Mouse (Mus musculus) embryo, embryonic 11 days (tissue): ENCODE results near the gene Git1.
"Not testable (repeated sequence)": the region's sequence is repeated elsewhere in the genome, so short reads cannot be mapped to it uniquely, and the experiment has no call there.

Experiments used
- DNase-seq: peaks from one replicate; pipeline ENCODE4 v3.0.0-alpha.2; 2015

The Git1 gene

DNA sequence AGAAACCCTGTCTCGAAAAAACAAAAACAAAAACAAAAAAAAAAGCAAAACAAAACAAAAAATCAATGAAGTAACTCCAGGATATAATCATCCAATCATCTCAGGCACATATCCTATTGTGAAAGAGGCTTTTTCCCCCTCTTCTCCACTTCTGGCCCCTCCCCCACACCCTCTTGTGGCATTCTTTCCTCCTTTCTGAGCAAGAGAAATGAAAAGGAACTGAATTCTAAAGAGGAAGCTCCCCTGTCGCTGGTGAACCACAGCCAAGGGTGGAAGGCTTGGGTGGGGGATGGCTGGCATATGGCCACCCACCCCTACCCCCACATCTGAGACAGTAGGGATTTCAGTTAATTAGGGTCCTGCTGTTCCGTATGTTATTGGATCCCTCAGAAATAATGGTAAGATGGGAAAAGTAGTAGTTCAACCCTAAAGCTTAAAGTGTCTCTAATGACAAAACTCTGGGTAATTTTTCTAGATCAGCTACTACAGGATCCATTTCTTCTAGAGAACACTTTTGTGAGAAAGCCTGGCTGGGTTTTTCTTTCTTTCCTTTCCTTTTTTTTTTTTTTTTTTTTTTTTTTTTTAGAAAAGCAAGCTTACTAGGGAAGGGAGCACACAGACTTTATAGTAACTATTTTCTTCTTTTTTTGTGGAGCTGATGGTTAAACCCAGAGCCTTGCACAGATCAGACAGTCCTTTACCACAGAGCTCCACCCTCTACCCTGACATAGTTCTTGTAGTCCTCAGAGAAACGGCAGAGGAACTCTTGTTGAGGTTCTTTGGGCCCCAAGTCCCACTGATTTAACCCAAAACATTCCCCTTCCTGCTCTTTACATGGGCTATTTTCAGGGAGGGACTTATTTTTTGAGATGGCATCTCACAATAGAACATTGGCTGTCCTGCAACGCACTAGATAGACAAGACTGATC, 27.5 kb downstream of the Git1 start:
- peak; percentile 51 for DNase-seq

- no peak for DNase-seq
Measured at GRCm38 (mm10) chr11:77525804-77526486, 32.6 kb downstream of the Git1 start.

GRCm38 (mm10) chr11:77528420-77528819, 35.1 kb downstream of the Git1 start:
- DNase-seq = not testable (repeated sequence)

- no peak for DNase-seq
Measured at GRCm38 (mm10) chr11:77529644-77530043, 36.3 kb downstream of the Git1 start.

GRCm38 (mm10) chr11:77530862-77531261, 37.5 kb downstream of the Git1 start:
- DNase-seq = no peak

DNA sequence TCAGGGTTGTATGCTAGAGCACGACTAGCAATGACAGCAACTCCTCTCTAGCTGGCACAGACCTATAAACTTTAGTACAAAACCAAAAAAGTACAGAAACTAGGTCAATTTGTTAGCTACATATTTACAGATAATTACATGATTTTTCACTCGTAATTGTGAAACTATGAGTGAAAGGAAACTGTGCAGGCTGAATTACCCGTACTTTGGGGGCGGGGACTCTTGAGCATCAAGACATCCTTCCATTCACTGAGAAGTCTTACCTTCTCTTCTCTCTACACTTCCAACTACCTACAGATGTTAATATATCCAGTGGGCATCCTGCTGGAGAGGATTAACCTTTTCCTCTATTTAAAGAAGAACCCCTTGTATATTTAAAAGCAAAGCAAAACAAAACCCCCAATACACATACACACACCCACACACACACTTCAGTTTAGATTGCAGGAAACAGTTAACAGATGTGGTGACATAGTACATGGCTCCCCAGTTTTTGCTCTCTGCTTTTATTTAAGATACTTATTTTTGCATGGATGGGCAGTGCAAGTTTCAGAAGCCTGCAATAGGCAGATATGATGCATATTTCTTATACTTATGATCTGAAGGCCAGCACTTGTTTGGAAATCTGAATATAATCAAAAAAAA, 39.0 kb downstream of the Git1 start:
- DNase-seq = no peak

DNA sequence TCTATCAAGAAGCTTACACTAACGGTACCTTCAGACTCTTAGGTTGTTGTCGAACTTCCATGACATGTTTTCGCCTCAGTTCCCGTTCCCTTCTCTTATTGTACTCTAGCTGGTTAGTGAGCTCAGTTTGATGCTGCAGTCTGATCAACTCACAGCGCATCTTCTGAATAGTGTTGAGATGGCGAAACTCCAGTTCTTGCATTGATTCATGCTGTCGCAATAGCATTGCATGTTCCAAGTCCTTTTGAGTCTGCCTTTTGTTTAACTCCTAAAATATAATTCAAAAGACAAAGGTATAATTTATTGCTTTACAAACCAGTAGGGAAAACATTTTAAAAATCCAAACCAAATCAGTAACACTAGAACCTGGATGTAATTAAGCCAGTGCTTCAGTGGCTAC, 51.9 kb downstream of the Git1 start:
- no peak for DNase-seq
